Mouse (Mus musculus) right cerebral cortex, postnatal 4 days (tissue): ENCODE results near the gene Dapk1.

Experiments
- DNase-seq: peaks from one replicate; pipeline ENCODE4 v3.0.0-alpha.2; 2022

Dapk1 gene

GRCm38 (mm10) chr13:60668036-60668435, 66.3 kb downstream of the Dapk1 start:
- DNase-seq: no peak

DNA sequence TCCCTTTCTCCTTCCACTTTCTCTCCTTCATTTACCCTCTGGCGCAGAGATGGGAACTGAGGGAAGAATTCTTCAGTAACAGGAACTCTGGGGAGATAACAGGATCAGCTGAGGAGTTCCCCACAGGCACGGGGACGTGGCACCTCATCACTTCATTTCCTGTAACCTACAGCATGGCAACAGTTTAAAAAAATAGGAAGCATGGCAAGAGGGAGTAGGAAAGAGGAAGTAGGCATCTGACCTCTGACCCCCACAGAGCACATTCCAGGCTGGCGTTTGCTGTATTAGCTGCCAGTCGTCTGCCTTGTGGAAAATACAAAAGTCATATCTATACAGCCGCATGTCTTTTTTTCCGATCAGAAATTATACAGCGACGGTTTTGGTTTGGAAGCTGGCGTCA, 68.9 kb downstream of the Dapk1 start:
- DNase-seq: no peak

DNA sequence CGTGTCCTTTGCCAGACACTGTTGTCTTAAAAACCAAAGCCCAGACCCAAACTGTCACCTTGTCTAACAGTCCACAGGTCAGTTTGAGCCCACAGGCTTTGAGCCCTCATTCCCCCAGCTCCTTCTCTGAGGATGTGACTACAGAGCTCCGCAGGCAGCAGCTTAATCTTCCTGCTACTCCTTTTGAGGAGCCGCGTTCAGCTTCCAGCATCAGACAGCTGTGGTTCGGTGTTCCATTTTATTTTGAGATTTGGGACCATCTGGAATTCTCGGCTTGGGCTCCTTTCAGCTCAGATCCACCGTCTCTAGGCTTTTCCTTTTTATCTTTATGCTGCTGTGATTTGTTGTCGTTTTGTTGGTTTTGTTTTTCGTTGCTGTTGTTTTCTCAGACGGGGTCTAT, 69.5 kb downstream of the Dapk1 start:
- DNase-seq: no peak

DNA sequence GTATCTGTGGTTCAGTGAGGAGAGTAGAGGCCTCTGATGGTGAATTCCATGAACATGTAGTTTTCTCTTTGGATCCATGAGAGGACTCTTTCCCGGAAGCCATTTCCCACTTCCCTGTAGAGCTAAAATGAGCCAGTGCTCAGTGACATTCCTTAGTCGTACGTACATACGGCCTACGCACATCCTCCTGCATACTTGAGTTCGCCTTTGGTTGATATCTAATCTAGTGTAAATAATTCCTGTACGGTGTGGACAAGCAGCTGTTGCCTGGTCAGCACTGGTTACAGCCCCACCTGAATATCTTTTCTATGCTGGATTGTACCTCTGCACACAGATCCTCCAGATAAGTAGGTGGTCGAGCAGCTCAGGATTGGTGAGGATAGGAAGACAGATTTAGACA, 70.5 kb downstream of the Dapk1 start:
- DNase-seq: no peak

DNA sequence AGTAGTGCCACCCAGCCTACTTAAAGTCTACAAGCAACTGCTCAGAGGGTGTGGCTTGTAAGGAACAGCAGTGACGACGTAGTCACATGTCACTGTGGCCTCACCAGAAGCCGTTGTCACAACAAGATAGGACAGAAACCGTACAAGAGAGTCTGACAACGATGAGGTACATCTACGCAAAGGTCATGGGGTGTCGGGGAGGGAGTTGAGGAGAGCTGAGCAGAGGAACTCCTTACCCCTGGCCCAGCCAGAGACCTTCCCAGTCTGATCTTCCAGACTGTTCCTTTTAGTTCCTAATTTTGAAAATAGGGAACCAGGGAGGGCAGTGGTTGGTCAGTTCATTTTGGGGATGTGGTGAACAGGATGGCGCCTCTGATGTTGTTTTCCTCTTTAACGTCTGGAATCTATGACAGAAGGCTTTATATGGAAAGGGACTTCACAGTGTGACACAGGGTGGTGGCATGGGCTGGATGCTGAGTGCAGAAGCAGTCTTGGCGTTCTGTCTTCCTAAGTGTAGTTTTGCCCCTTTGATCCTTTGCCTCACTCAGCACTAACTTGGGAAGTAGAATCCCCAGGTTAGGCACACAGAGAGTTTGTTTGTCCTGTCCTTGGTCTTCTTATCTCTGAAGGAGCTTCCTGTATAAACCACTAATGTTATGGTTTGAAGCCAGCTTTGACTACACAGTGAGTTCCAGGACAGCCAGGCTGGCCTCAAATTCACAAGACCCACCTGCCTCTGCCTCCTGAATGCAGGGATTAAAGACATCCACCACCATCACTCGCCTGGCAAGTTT, 71.3 kb downstream of the Dapk1 start:
- no peak for DNase-seq

GRCm38 (mm10) chr13:60674301-60674700, 72.6 kb downstream of the Dapk1 start:
- no peak for DNase-seq

- DNase-seq: no peak
These were observed 73.2 kb downstream of the Dapk1 start for GRCm38 (mm10) chr13:60674911-60675310.

DNA sequence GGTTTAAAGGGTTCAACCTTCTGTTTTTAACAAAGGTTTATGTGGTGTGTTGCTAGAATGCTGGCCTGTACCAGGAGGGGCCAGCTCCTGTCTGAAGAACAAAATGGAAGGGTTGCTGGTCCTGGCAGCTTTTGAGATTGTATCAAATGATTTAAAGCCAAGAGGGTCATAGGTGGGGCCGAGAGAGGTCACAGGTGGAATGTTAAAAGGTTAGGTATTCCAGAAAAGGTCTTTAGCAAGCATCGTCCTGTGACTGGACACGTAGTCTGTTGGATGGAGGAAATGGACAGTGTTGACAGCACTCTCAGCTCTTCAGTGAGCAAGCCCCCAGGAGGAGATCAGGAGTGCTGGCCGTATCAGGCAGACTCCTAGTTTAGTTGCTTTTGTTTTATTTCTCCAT, 73.7 kb downstream of the Dapk1 start:
- DNase-seq: no peak

DNA sequence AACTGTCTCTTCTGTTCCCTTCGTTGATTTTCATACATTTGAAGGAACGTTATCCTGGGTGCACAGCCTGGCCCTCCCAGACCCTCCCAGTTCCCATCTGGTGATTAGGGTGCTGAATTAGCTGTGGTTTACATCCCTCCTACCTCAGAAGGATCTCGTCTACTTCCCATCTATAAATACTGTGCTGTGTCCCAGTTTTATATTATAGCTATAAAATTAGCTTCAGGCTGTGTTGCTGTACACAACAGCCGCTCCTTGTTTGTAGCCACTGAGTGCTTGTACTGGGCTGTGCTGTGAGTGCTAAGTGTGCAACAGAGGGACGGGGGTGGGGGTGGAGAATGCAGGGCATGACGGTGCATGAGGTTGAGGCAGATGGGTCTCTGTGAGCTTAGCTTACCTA, 77.2 kb downstream of the Dapk1 start:
- no peak for DNase-seq

DNA sequence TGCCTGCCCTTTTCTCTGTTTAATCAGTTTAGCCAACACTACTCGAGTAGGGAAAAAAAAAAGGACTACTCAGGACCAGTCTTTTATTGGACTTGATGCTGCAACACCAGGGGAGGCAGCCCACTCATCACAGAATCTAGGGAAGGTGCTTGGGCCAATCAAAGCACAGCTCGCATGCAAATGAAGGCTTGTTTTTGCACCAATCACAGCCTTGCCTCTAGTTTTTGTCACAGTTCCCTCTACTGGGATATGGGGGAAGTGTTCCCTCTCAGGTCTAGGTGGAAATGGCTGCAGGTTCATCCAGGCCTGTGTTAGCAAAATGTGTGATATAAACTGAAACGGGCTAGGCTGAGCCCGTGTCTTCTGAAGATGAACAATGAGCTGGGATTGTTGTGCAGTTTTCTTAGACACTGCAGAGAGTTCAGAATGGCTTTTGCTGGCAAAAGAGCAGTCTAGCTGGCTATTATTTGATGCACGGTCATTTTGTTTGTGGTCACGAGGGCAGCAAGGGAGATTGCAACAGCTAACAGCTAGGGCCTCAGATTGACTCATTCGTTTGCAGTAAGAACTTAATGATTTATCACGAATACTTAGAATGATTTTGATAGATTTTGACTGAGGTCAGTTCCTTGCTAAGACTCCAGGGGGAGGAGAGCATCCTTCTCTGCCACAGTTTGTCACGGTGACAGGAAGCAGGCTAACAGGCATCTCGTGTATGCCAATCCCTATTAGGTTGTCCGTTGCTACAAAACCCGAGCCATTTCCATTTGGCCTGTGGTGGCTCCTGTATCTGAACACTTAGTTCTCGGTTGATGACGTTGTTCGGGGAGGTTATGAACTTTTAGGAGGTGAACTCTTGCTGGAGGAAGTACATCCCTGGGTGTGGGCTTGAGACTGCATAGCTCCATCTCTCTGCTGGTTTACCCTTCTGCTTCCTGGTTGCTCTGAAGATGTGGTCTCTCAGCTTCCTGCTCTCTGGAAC, 81.3 kb downstream of the Dapk1 start:
- DNase-seq: no peak

- DNase-seq: no peak
These were observed 82.5 kb downstream of the Dapk1 start for GRCm38 (mm10) chr13:60684050-60684760.

GRCm38 (mm10) chr13:60684806-60685205, 83.1 kb downstream of the Dapk1 start:
- DNase-seq: no peak

- peak; percentile 53 for DNase-seq
These were observed 83.5 kb downstream of the Dapk1 start for GRCm38 (mm10) chr13:60685216-60685615.

- no peak for DNase-seq
These were observed 84.4 kb downstream of the Dapk1 start for GRCm38 (mm10) chr13:60686024-60686663.

GRCm38 (mm10) chr13:60686967-60687366, 85.2 kb downstream of the Dapk1 start:
- peak; percentile 71 for DNase-seq

GRCm38 (mm10) chr13:60687462-60687861, 85.7 kb downstream of the Dapk1 start:
- DNase-seq: no peak

- no peak for DNase-seq
These were observed 86.1 kb downstream of the Dapk1 start for GRCm38 (mm10) chr13:60687891-60688290.

DNA sequence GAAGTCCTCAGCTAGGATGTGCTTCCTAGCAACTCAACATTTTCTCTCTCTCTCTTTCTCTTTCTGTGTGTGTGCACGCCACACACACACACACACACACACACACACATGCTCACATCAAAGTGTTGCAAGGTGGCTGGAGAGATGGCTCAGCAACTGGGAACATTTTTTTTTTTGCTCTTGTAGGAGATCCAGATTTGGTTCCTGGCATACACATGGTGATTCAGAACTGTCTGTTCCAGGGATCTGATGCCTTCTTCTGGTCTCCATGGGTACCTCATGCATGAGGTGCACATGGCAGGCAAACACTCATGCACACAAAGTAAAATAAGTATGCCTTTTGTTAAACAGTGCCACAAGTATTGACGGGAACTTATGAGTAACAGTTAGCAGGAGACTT, 89.2 kb downstream of the Dapk1 start:
- no peak for DNase-seq

- DNase-seq: no peak
These were observed 90.2 kb downstream of the Dapk1 start for GRCm38 (mm10) chr13:60691940-60692339.

GRCm38 (mm10) chr13:60695186-60695980, 93.6 kb downstream of the Dapk1 start:
- no peak for DNase-seq

- DNase-seq: no peak
These were observed 94.6 kb downstream of the Dapk1 start for GRCm38 (mm10) chr13:60696323-60696722.

DNA sequence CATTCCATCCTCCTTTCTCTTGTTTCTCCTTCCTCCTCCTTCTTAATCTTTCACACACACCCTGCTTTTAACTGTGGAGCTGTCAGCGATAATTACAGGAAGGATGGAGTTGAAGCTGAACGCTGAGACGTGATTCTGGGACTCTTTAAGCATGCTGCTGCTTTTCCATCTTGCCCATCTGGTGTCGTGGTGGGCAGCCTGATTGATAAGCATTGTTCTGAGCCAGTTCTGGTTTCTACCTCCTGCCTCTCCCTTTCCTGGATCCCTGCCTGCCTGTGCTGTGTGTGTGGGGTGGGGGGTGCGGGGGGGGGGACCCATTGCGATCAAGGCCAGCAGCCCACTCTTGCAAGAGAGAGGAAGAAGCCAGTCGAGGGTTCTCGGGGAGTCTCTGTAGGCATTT, 95.0 kb downstream of the Dapk1 start:
- peak; percentile 39 for DNase-seq
